Mouse (Mus musculus): ENCODE results near the gene Hist1h4f.

DNA sequence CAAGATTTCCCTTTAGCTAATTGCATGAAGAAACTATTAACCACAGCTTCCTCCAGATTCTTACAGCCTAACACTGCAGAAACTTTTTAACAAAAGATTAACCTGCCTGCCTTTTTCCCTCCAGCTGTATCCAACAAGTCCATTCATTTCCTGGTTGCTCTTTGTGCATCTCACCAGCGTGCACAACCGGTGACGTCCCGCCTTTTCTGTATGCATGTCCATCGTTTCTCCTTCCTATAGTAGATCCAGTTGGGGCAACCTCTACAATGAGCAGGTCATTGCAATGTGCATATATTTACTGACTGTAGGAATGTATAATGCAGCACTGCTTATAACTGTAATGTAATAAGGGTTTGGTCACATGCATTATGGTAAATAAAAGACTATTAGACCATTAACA lies 27.5 kb downstream of the Hist1h4f start:
- TF ChIP-seq EP300 (IDR thresholded peaks at IDR 0.05; ENCODE audit: low read depth) (no peak), CTCF (IDR thresholded peaks at IDR 0.05; ENCODE audit: low read depth) (no peak)

Data from liver, postnatal 0 days (tissue).